Mouse (Mus musculus) CD4-positive helper T cell, adult 2 months (primary cell): Measurements from ENCODE around the gene Nptn.

Experiments used
- DNase-seq: peaks from one replicate; pipeline ENCODE4 v3.0.0-alpha.2; 2012; ENCODE audit warnings: low read depth, missing footprints, low spot score

Gene Nptn

GRCm38 (mm10) chr9:58691471-58691870 is 109.4 kb downstream of the Nptn start:
- no peak for DNase-seq

- DNase-seq: no peak
Measured at GRCm38 (mm10) chr9:58698486-58698885, 116.4 kb downstream of the Nptn start.

GRCm38 (mm10) chr9:58701751-58702150 is 119.7 kb downstream of the Nptn start:
- DNase-seq: no peak

- DNase-seq: no peak
Measured at GRCm38 (mm10) chr9:58703766-58704165, 121.7 kb downstream of the Nptn start.

- DNase-seq: no peak
Measured at GRCm38 (mm10) chr9:58706024-58706423, 124.0 kb downstream of the Nptn start.
